Mouse (Mus musculus) adrenal gland, adult 8-10 months (tissue): ENCODE measurements around the gene Coq4. TPM values are rescaled to one million over a fixed set of nuclear protein-coding genes. Genes with fewer than 3 reads are reported as not detected.

ENCODE experiments used
- DNase-seq: peaks from one replicate; pipeline ENCODE4 v3.0.0; 2022
- total RNA-seq, 4 experiments: library from RNA; stranded (reverse); gene quantifications; 2 replicates each; pipeline ENCODE4 v1.2.4; 2022

The Coq4 gene
- total RNA-seq, 4 experiments from 2014 or later: 18.6 to 25.1 (median 20.7) TPM

GRCm38 (mm10) chr2:29802075-29802826 is 15.0 kb downstream of the Coq4 start, which contains the start of gene Slc27a4:
Gene Slc27a4 (plus strand): TSS chr2:29802634.
- peak; percentile 95 for DNase-seq

GRCm38 (mm10) chr2:29802827-29803201 is 15.5 kb downstream of the Coq4 start:
- no peak for DNase-seq

GRCm38 (mm10) chr2:29803400-29803831 is 16.1 kb downstream of the Coq4 start:
- DNase-seq: no peak

- DNase-seq: no peak
Observed at GRCm38 (mm10) chr2:29815678-29816371, 28.5 kb downstream of the Coq4 start.

- DNase-seq: peak; percentile 66
Observed at GRCm38 (mm10) chr2:29817426-29818232, 30.3 kb downstream of the Coq4 start.

GRCm38 (mm10) chr2:29819363-29819762 is 32.1 kb downstream of the Coq4 start:
- DNase-seq: no peak

GRCm38 (mm10) chr2:29820025-29820817 is 32.9 kb downstream of the Coq4 start, which contains the start of gene Urm1:
Gene Urm1 (plus strand): TSS chr2:29820075.
- DNase-seq: no peak

GRCm38 (mm10) chr2:29826318-29826925 is 39.1 kb downstream of the Coq4 start:
- DNase-seq: no peak

GRCm38 (mm10) chr2:29826926-29827708 is 39.8 kb downstream of the Coq4 start:
- peak; percentile 97 for DNase-seq

GRCm38 (mm10) chr2:29827709-29828024 is 40.4 kb downstream of the Coq4 start:
- DNase-seq: no peak

GRCm38 (mm10) chr2:29831106-29831505 is 43.8 kb downstream of the Coq4 start:
- no peak for DNase-seq

- DNase-seq: no peak
Observed at GRCm38 (mm10) chr2:29833796-29834195, 46.5 kb downstream of the Coq4 start.

- DNase-seq: no peak
Observed at GRCm38 (mm10) chr2:29835391-29835899, 48.2 kb downstream of the Coq4 start.

- DNase-seq: no peak
Observed at GRCm38 (mm10) chr2:29839460-29839859, 52.2 kb downstream of the Coq4 start.

- no peak for DNase-seq
Observed at GRCm38 (mm10) chr2:29843231-29844105, 56.2 kb downstream of the Coq4 start.

- DNase-seq: no peak
Observed at GRCm38 (mm10) chr2:29844115-29844514, 56.8 kb downstream of the Coq4 start.

- DNase-seq: no peak
Observed at GRCm38 (mm10) chr2:29844661-29845060, 57.4 kb downstream of the Coq4 start.

- DNase-seq: no peak
Observed at GRCm38 (mm10) chr2:29845636-29846035, 58.3 kb downstream of the Coq4 start.

GRCm38 (mm10) chr2:29846061-29846853 is 59.0 kb downstream of the Coq4 start:
- no peak for DNase-seq
